Mouse (Mus musculus): ENCODE data around the gene Rere.

GRCm38 (mm10) chr4:150450081-150450691 lies 168.7 kb downstream of the Rere start:
- TF ChIP-seq EP300 (IDR thresholded peaks at IDR 0.05; ENCODE audit: low read depth) (no peak), CTCF (IDR thresholded peaks at IDR 0.05; ENCODE audit: low read depth) (no peak)

Measured in liver, embryonic 14.5 days (tissue).